ENCODE assay signal across 8 mouse cellular contexts in the genomic region with DNA sequence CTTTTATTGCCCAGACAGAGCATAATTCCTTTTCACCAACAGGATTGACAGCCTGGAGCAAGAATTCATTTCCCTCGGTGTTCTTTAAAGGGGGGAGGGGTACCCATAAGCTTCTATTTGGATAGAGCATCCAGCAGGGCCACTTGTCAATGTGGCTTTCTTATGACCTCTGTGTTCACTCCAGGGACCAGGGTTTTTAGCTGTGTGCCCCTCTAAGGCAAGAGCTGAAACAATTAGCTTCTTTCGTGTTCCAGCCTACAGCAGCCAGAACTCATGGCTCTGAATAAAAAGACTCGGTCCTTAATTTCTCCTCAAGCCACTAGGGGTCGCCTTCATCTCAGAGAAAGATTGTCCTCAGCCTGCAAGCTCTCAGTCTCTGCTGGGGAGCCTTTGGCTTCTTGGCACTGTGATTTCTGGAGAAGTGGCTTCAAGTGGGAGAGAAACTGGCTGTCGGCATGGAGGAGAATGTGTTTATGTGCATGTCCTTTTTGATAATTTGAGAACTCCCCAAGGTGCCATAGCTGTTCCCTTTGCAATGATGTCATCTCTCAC. TPM values are rescaled to one million over a fixed set of nuclear protein-coding genes. Genes with fewer than 3 reads are reported as not detected.
DNase-seq lines count a peak whose midpoint lies in the region; ATAC-seq and TF ChIP-seq lines count a peak whose summit lies in the region.

No protein-coding gene starts in this region.

- no peak for TF ChIP-seq CTCF in thymus, adult 2 months (IDR thresholded peaks at IDR 0.05; ENCODE audit: borderline replicate concordance, control insufficient read depth, extremely low read depth, insufficient read depth, low read length, poor library complexity)
- TF ChIP-seq CTCF in small intestine, adult 2 months (IDR thresholded peaks at IDR 0.05; ENCODE audit: extremely low read depth, insufficient read length, insufficient replicate concordance, low read depth, low read length), result peak; percentile 79; the same call in 1 of the 2 replicates

- intact Hi-C loops in left cerebral cortex, postnatal 4 days (cut with DNase I), result loop anchor here (5.0 kb wide), 1 partner anchor 112 kb away; no protein-coding TSS in a partner anchor

- peaks cover 7% of the 10 kb centered on the region for H3K27me3 ChIP-seq in thymus, adult 2 months (ENCODE audit: control insufficient read depth, insufficient read depth, low read length)
- H3K27me3 ChIP-seq in embryonic facial prominence, embryonic 11.5 days (ENCODE audit: control insufficient read depth, insufficient read depth, low read length), result no peaks in the 10 kb centered on the region; the same call in 1 of the 2 replicates
- no peaks in the 10 kb centered on the region; the same call in 1 of the 2 replicates for H3K27me3 ChIP-seq in midbrain, embryonic 13.5 days
- peaks cover 13% of the 10 kb centered on the region; the same call in 1 of the 2 replicates for H3K27me3 ChIP-seq in small intestine, adult 2 months (ENCODE audit: control insufficient read depth, insufficient read depth, low read length)

- no peak overlapping the region for H3K4me2 ChIP-seq in embryonic facial prominence, embryonic 11.5 days (ENCODE audit: low read depth, low read length)
- H3K4me2 ChIP-seq in midbrain, embryonic 13.5 days (replicated peaks), result peak overlapping the region; percentile 90

- 6% methylated on average over 5 of the region's 5 CpGs for WGBS in thymus, adult 2 months
- WGBS in embryonic facial prominence, embryonic 11.5 days, result 2% methylated on average over 5 of the region's 5 CpGs
- 0% methylated on average over 5 of the region's 5 CpGs for WGBS in midbrain, embryonic 13.5 days
- WGBS in small intestine, adult 2 months, result 8% methylated on average over 5 of the region's 5 CpGs

- peak; percentile 32; the same call in 1 of the 2 replicates for ATAC-seq in embryonic facial prominence, embryonic 11.5 days (replicated peaks; ENCODE audit: insufficient number of reproducible peaks, low FRiP score, low TSS enrichment, low read depth)
- ATAC-seq in midbrain, embryonic 13.5 days, result peak; percentile 66

- peak; percentile 72 for DNase-seq in thymus, adult 2 months
- DNase-seq in thymus, adult 18-20 months, result no peak
- peak; percentile 91 for DNase-seq in embryonic facial prominence, embryonic 11.5 days (ENCODE audit: low spot score)
- peak; percentile 98 for DNase-seq in heart, adult 11 months
- DNase-seq in kidney, adult 11 months, result peak; percentile 78
- DNase-seq in left cerebral cortex, postnatal 4 days, result peak; percentile 84

- H3K4me3 ChIP-seq in thymus, adult 2 months (ENCODE audit: control insufficient read depth, insufficient read depth, low read length), result no peak overlapping the region
- H3K4me3 ChIP-seq in embryonic facial prominence, embryonic 11.5 days (ENCODE audit: low read depth, low read length), result no peak overlapping the region
- H3K4me3 ChIP-seq in midbrain, embryonic 13.5 days (replicated peaks), result no peak overlapping the region
- H3K4me3 ChIP-seq in small intestine, adult 2 months (ENCODE audit: low read depth, low read length), result no peak overlapping the region

- H3K9ac ChIP-seq in embryonic facial prominence, embryonic 11.5 days (replicated peaks; ENCODE audit: low read length), result no peak overlapping the region
- 0 out of 2 replicates have a peak overlapping the region, but pooled peaks have one; percentile 23 for H3K9ac ChIP-seq in midbrain, embryonic 13.5 days (replicated peaks)

- no peaks in the 10 kb centered on the region for H3K36me3 ChIP-seq in thymus, adult 2 months (ENCODE audit: control insufficient read depth, insufficient read depth, low read length)
- H3K36me3 ChIP-seq in embryonic facial prominence, embryonic 11.5 days (replicated peaks; ENCODE audit: control insufficient read depth, insufficient read depth, low read depth, low read length), result no peaks in the 10 kb centered on the region
- no peaks in the 10 kb centered on the region for H3K36me3 ChIP-seq in midbrain, embryonic 13.5 days
- no peaks in the 10 kb centered on the region for H3K36me3 ChIP-seq in small intestine, adult 2 months (ENCODE audit: control insufficient read depth, insufficient read depth, low read length)

- peaks cover 5% of the 10 kb centered on the region for H3K4me1 ChIP-seq in thymus, adult 2 months (replicated peaks; ENCODE audit: control insufficient read depth, insufficient read depth, low read length)
- peaks cover 9% of the 10 kb centered on the region; the same call in 1 of the 2 replicates for H3K4me1 ChIP-seq in embryonic facial prominence, embryonic 11.5 days (ENCODE audit: control insufficient read depth, insufficient read depth, low read length)
- peaks cover 38% of the 10 kb centered on the region for H3K4me1 ChIP-seq in midbrain, embryonic 13.5 days (replicated peaks)
- peaks cover 3% of the 10 kb centered on the region; the same call in 1 of the 2 replicates for H3K4me1 ChIP-seq in small intestine, adult 2 months (ENCODE audit: control insufficient read depth, insufficient read depth, insufficient read length, low read length)

- no peaks in the 10 kb centered on the region for H3K9me3 ChIP-seq in embryonic facial prominence, embryonic 11.5 days (replicated peaks; ENCODE audit: control insufficient read depth, low read length)
- peaks cover 5% of the 10 kb centered on the region for H3K9me3 ChIP-seq in midbrain, embryonic 13.5 days

- TF ChIP-seq POLR2A in thymus, adult 2 months (IDR thresholded peaks at IDR 0.05; ENCODE audit: control insufficient read depth, extremely low read depth, insufficient read depth, low read length, poor library complexity), result no peak
- no peak for TF ChIP-seq POLR2A in small intestine, adult 2 months (IDR thresholded peaks at IDR 0.05; ENCODE audit: low read depth, low read length)

- no peak overlapping the region for H3K27ac ChIP-seq in thymus, adult 2 months (ENCODE audit: control insufficient read depth, insufficient read depth, low read length)
- no peak overlapping the region for H3K27ac ChIP-seq in embryonic facial prominence, embryonic 11.5 days (replicated peaks; ENCODE audit: low read depth, low read length)
- peak overlapping the region; percentile 85 for H3K27ac ChIP-seq in midbrain, embryonic 13.5 days
- H3K27ac ChIP-seq in small intestine, adult 2 months (ENCODE audit: insufficient read depth, low read depth, low read length), result no peak overlapping the region

RNA-seq across cellular contexts. Expression of a gene that starts 1.6 kb away (rescaled TPM):
- polyA plus RNA-seq in thymus, adult 2 months (2012; rRNA removed), result 5.2 and 6.3 TPM in 2 replicates
- 16.6 and 18.2 TPM in 2 replicates for polyA plus RNA-seq in embryonic facial prominence, embryonic 11.5 days (2014; fragmentation: Nextera tagmentation; extraction: Ambion mirVana)
- 10 to 100 TPM; 56.5 to 65.2 TPM for total RNA-seq in left cerebral cortex, postnatal 4 days (2021)
- polyA plus RNA-seq in midbrain, embryonic 13.5 days (2015; fragmentation: Nextera tagmentation; extraction: Ambion mirVana), result 13.8 and 14.7 TPM in 2 replicates
- polyA plus RNA-seq in small intestine, adult 2 months (2012; rRNA removed), result 5.8 and 6.3 TPM in 2 replicates

RNA-seq across cellular contexts. Expression of a gene that starts 23.3 kb away (rescaled TPM):
- 1.00 and 1.0 TPM in 2 replicates for polyA plus RNA-seq in thymus, adult 2 months (2012; rRNA removed)
- polyA plus RNA-seq in embryonic facial prominence, embryonic 11.5 days (2014; fragmentation: Nextera tagmentation; extraction: Ambion mirVana), result 1.1 and 1.8 TPM in 2 replicates
- 1 to 10 TPM; 2.0 to 2.4 TPM for total RNA-seq in left cerebral cortex, postnatal 4 days (2021)
- 5.5 and 5.6 TPM in 2 replicates for polyA plus RNA-seq in midbrain, embryonic 13.5 days (2015; fragmentation: Nextera tagmentation; extraction: Ambion mirVana)
- polyA plus RNA-seq in small intestine, adult 2 months (2012; rRNA removed), result 0.39 and 0.63 TPM in 2 replicates

RNA-seq across cellular contexts. Expression of a gene that starts 26.2 kb away (rescaled TPM):
- 28.8 and 41.5 TPM in 2 replicates for polyA plus RNA-seq in thymus, adult 2 months (2012; rRNA removed)
- polyA plus RNA-seq in embryonic facial prominence, embryonic 11.5 days (2014; fragmentation: Nextera tagmentation; extraction: Ambion mirVana), result 76.3 and 84.7 TPM in 2 replicates
- total RNA-seq in left cerebral cortex, postnatal 4 days (2021), result 10 to 100 TPM; 21.1 to 23.9 TPM
- polyA plus RNA-seq in midbrain, embryonic 13.5 days (2015; fragmentation: Nextera tagmentation; extraction: Ambion mirVana), result 75.6 and 77.9 TPM in 2 replicates
- 59.9 and 73.8 TPM in 2 replicates for polyA plus RNA-seq in small intestine, adult 2 months (2012; rRNA removed)

RNA-seq across cellular contexts. Expression of a gene that starts 38.7 kb away (rescaled TPM):
- polyA plus RNA-seq in thymus, adult 2 months (2012; rRNA removed), result 9.0 and 10.0 TPM in 2 replicates
- polyA plus RNA-seq in embryonic facial prominence, embryonic 11.5 days (2014; fragmentation: Nextera tagmentation; extraction: Ambion mirVana), result 2.1 and 3.2 TPM in 2 replicates
- total RNA-seq in left cerebral cortex, postnatal 4 days (2021), result 10 to 100 TPM; 50.1 to 52.5 TPM
- 16.3 and 17.1 TPM in 2 replicates for polyA plus RNA-seq in midbrain, embryonic 13.5 days (2015; fragmentation: Nextera tagmentation; extraction: Ambion mirVana)
- polyA plus RNA-seq in small intestine, adult 2 months (2012; rRNA removed), result 3.0 and 4.3 TPM in 2 replicates

RNA-seq across cellular contexts. Expression of a gene that starts 38.8 kb away (rescaled TPM):
- 0.03 TPM in 1 of 2 replicates, not detected in the other for polyA plus RNA-seq in thymus, adult 2 months (2012; rRNA removed)
- polyA plus RNA-seq in embryonic facial prominence, embryonic 11.5 days (2014; fragmentation: Nextera tagmentation; extraction: Ambion mirVana), result 2.8 and 3.0 TPM in 2 replicates
- total RNA-seq in left cerebral cortex, postnatal 4 days (2021), result under 1 TPM; 0.88 to 0.93 TPM
- polyA plus RNA-seq in midbrain, embryonic 13.5 days (2015; fragmentation: Nextera tagmentation; extraction: Ambion mirVana), result 1.8 and 2.4 TPM in 2 replicates
- polyA plus RNA-seq in small intestine, adult 2 months (2012; rRNA removed), result not detected in 2 replicates

Comparison
In these comparisons a context has a peak if more than half of its experiments do, and no peak if none do; other contexts are left out.
1. DNase-seq: peak in thymus, adult 2 months (single experiment), embryonic facial prominence, embryonic 11.5 days (single experiment), heart, adult 11 months (single experiment), kidney, adult 11 months (single experiment) and left cerebral cortex, postnatal 4 days (single experiment); none in thymus, adult 18-20 months (0 of 2).